Mouse (Mus musculus): Measurements from ENCODE around the gene Trim17. TPM values are rescaled to one million over a fixed set of nuclear protein-coding genes. Genes with fewer than 3 reads are reported as not detected.

The Trim17 gene
- polyA plus RNA-seq, 1 experiment from 2014 or later: 0.38 TPM

- H3K9ac ChIP-seq (ENCODE audit: low read depth, low read length): no peak overlapping the region
- H3K27me3 ChIP-seq (replicated peaks; ENCODE audit: control insufficient read depth, insufficient read depth, low read length): peaks cover 13% of the 10 kb centered on the region
- H3K36me3 ChIP-seq (ENCODE audit: control insufficient read depth, insufficient read depth, low read length): no peaks in the 10 kb centered on the region
- no peak for ATAC-seq (replicated peaks; ENCODE audit: low FRiP score)
- DNase-seq (ENCODE audit: low spot score): no peak
- H3K9me3 ChIP-seq (ENCODE audit: control insufficient read depth, low read length): no peaks in the 10 kb centered on the region
- no peak overlapping the region for H3K27ac ChIP-seq (ENCODE audit: low read depth, low read length)
- H3K4me1 ChIP-seq (replicated peaks; ENCODE audit: control insufficient read depth, insufficient read depth, low read length): peaks cover 22% of the 10 kb centered on the region
- no peak overlapping the region for H3K4me2 ChIP-seq
- H3K4me3 ChIP-seq (ENCODE audit: low read depth, low read length): no peak overlapping the region
- 57% methylated on average over 5 of the region's 5 CpGs for WGBS
Observed at GRCm38 (mm10) chr11:58997541-58997940, 43.1 kb downstream of the Trim17 start.

GRCm38 (mm10) chr11:58999158-58999557, 44.7 kb downstream of the Trim17 start:
- no peak for ATAC-seq (replicated peaks; ENCODE audit: low FRiP score)
- peak overlapping the region; percentile 1; the same call in 1 of the 2 replicates for H3K4me2 ChIP-seq

GRCm38 (mm10) chr11:58999830-59000229, 45.3 kb downstream of the Trim17 start:
- H3K4me1 ChIP-seq (replicated peaks; ENCODE audit: control insufficient read depth, insufficient read depth, low read length): peaks cover 7% of the 10 kb centered on the region
- H3K9ac ChIP-seq (ENCODE audit: low read depth, low read length): no peak overlapping the region
- no peaks in the 10 kb centered on the region for H3K36me3 ChIP-seq (ENCODE audit: control insufficient read depth, insufficient read depth, low read length)
- no peak overlapping the region for H3K27ac ChIP-seq (ENCODE audit: low read depth, low read length)
- ATAC-seq (replicated peaks; ENCODE audit: low FRiP score): no peak
- DNase-seq (ENCODE audit: low spot score): no peak
- H3K9me3 ChIP-seq (ENCODE audit: control insufficient read depth, low read length): no peaks in the 10 kb centered on the region
- no peak overlapping the region for H3K4me3 ChIP-seq (ENCODE audit: low read depth, low read length)
- WGBS: 75% methylated on average over 6 of the region's 6 CpGs
- no peak overlapping the region for H3K4me2 ChIP-seq
- H3K27me3 ChIP-seq (replicated peaks; ENCODE audit: control insufficient read depth, insufficient read depth, low read length): peaks cover 8% of the 10 kb centered on the region; the same call in 1 of the 2 replicates

More at GRCm38 (mm10) chr11:58999158-58999557, 44.7 kb downstream of the Trim17 start:
- Histone ChIP-seq H3K9ac (ENCODE audit: low read depth, low read length) (no peak overlapping the region), H3K4me3 (ENCODE audit: low read depth, low read length) (no peak overlapping the region), H3K27me3 (replicated peaks; ENCODE audit: control insufficient read depth, insufficient read depth, low read length) (peaks cover 12% of the 10 kb centered on the region), H3K36me3 (ENCODE audit: control insufficient read depth, insufficient read depth, low read length) (no peaks in the 10 kb centered on the region), H3K4me1 (replicated peaks; ENCODE audit: control insufficient read depth, insufficient read depth, low read length) (peaks cover 12% of the 10 kb centered on the region), H3K9me3 (ENCODE audit: control insufficient read depth, low read length) (no peaks in the 10 kb centered on the region), H3K27ac (ENCODE audit: low read depth, low read length) (no peak overlapping the region)
- no peak for DNase-seq (ENCODE audit: low spot score)
- WGBS: 39% methylated on average over 11 of the region's 11 CpGs

- Histone ChIP-seq H3K4me2 (no peak overlapping the region), H3K27ac (ENCODE audit: low read depth, low read length) (no peak overlapping the region), H3K27me3 (replicated peaks; ENCODE audit: control insufficient read depth, insufficient read depth, low read length) (peaks cover 1% of the 10 kb centered on the region; the same call in 1 of the 2 replicates), H3K9ac (ENCODE audit: low read depth, low read length) (no peak overlapping the region), H3K9me3 (ENCODE audit: control insufficient read depth, low read length) (no peaks in the 10 kb centered on the region), H3K4me3 (ENCODE audit: low read depth, low read length) (no peak overlapping the region), H3K36me3 (ENCODE audit: control insufficient read depth, insufficient read depth, low read length) (no peaks in the 10 kb centered on the region), H3K4me1 (replicated peaks; ENCODE audit: control insufficient read depth, insufficient read depth, low read length) (peaks cover 6% of the 10 kb centered on the region; the same call in 1 of the 2 replicates)
- 90% methylated on average over 21 of the region's 21 CpGs for WGBS
- DNase-seq (ENCODE audit: low spot score) (no peak), ATAC-seq (replicated peaks; ENCODE audit: low FRiP score) (no peak)
Observed at GRCm38 (mm10) chr11:59000635-59001034, 46.1 kb downstream of the Trim17 start.

GRCm38 (mm10) chr11:59002327-59003079, 48.0 kb downstream of the Trim17 start:
- ATAC-seq (replicated peaks; ENCODE audit: low FRiP score): no peak
- H3K4me1 ChIP-seq (replicated peaks; ENCODE audit: control insufficient read depth, insufficient read depth, low read length): no peaks in the 10 kb centered on the region

GRCm38 (mm10) chr11:59015052-59015451, 60.6 kb downstream of the Trim17 start:
- WGBS: 35% methylated on average over 9 of the region's 9 CpGs
- H3K4me1 ChIP-seq (replicated peaks; ENCODE audit: control insufficient read depth, insufficient read depth, low read length): no peaks in the 10 kb centered on the region
- no peak overlapping the region for H3K9ac ChIP-seq (ENCODE audit: low read depth, low read length)
- no peak overlapping the region for H3K4me3 ChIP-seq (ENCODE audit: low read depth, low read length)
- H3K27ac ChIP-seq (ENCODE audit: low read depth, low read length): no peak overlapping the region
- ATAC-seq (replicated peaks; ENCODE audit: low FRiP score) (no peak), DNase-seq (ENCODE audit: low spot score) (no peak)
- no peaks in the 10 kb centered on the region for H3K27me3 ChIP-seq (replicated peaks; ENCODE audit: control insufficient read depth, insufficient read depth, low read length)
- no peak overlapping the region for H3K4me2 ChIP-seq
- H3K36me3 ChIP-seq (ENCODE audit: control insufficient read depth, insufficient read depth, low read length): no peaks in the 10 kb centered on the region
- H3K9me3 ChIP-seq (ENCODE audit: control insufficient read depth, low read length): no peaks in the 10 kb centered on the region

More at GRCm38 (mm10) chr11:59002327-59003079, 48.0 kb downstream of the Trim17 start:
- no peak overlapping the region for H3K4me2 ChIP-seq
- no peak overlapping the region for H3K9ac ChIP-seq (ENCODE audit: low read depth, low read length)
- H3K4me3 ChIP-seq (ENCODE audit: low read depth, low read length): no peak overlapping the region
- no peak for DNase-seq (ENCODE audit: low spot score)
- no peaks in the 10 kb centered on the region for H3K36me3 ChIP-seq (ENCODE audit: control insufficient read depth, insufficient read depth, low read length)
- H3K27ac ChIP-seq (ENCODE audit: low read depth, low read length): no peak overlapping the region
- no peaks in the 10 kb centered on the region for H3K9me3 ChIP-seq (ENCODE audit: control insufficient read depth, low read length)
- WGBS: 75% methylated on average over 7 of the region's 7 CpGs
- no peaks in the 10 kb centered on the region for H3K27me3 ChIP-seq (replicated peaks; ENCODE audit: control insufficient read depth, insufficient read depth, low read length)

Small RNAs within 50 kb of the gene (microRNA-seq; reads per million reads assigned to microRNA genes)
- 2.8 reads per million for gene Gm44313 (ENCODE audit: borderline number of aligned reads)

Other genes starting within 250 kb of the Trim17 start
- not detected in 2 replicates for gene Olfr318, start 230.7 kb upstream of the Trim17 start, polyA plus RNA-seq (2014; fragmentation: Nextera tagmentation; extraction: Ambion mirVana)
- gene Olfr317, start 215.5 kb upstream of the Trim17 start, polyA plus RNA-seq (2014; fragmentation: Nextera tagmentation; extraction: Ambion mirVana): not detected in 2 replicates
- gene Olfr316, start 202.0 kb upstream of the Trim17 start, polyA plus RNA-seq (2014; fragmentation: Nextera tagmentation; extraction: Ambion mirVana): not detected in 2 replicates
- gene Olfr315, start 181.5 kb upstream of the Trim17 start, polyA plus RNA-seq (2014; fragmentation: Nextera tagmentation; extraction: Ambion mirVana): not detected in 2 replicates
- gene Olfr314, start 171.7 kb upstream of the Trim17 start, polyA plus RNA-seq (2014; fragmentation: Nextera tagmentation; extraction: Ambion mirVana): not detected in 2 replicates
- 0.70 and 0.86 TPM in 2 replicates for gene Fam183b, start 152.7 kb upstream of the Trim17 start, polyA plus RNA-seq (2014; fragmentation: Nextera tagmentation; extraction: Ambion mirVana)
- not detected in 2 replicates for gene Olfr313, start 139.7 kb upstream of the Trim17 start, polyA plus RNA-seq (2014; fragmentation: Nextera tagmentation; extraction: Ambion mirVana)
- not detected in 2 replicates for gene Olfr312, start 125.4 kb upstream of the Trim17 start, polyA plus RNA-seq (2014; fragmentation: Nextera tagmentation; extraction: Ambion mirVana)
- gene Olfr311, start 115.4 kb upstream of the Trim17 start, polyA plus RNA-seq (2014; fragmentation: Nextera tagmentation; extraction: Ambion mirVana): not detected in 2 replicates
- gene Gm12258, start 107.5 kb upstream of the Trim17 start, polyA plus RNA-seq (2014; fragmentation: Nextera tagmentation; extraction: Ambion mirVana): 4.3 and 5.2 TPM in 2 replicates
- 5.0 and 5.6 TPM in 2 replicates for gene 2810021J22Rik, start 87.5 kb upstream of the Trim17 start, polyA plus RNA-seq (2014; fragmentation: Nextera tagmentation; extraction: Ambion mirVana)
- 10.2 and 11.8 TPM in 2 replicates for gene Zfp39, start 50.5 kb upstream of the Trim17 start, polyA plus RNA-seq (2014; fragmentation: Nextera tagmentation; extraction: Ambion mirVana)
- 4.0 and 5.0 TPM in 2 replicates for gene Btnl10, start 36.8 kb upstream of the Trim17 start, polyA plus RNA-seq (2014; fragmentation: Nextera tagmentation; extraction: Ambion mirVana)
- gene Rnf187, start 15.8 kb upstream of the Trim17 start, polyA plus RNA-seq (2014; fragmentation: Nextera tagmentation; extraction: Ambion mirVana): 229 and 240 TPM in 2 replicates
- 6.3 and 6.9 TPM in 2 replicates for gene Hist3h2ba, start 5.8 kb upstream of the Trim17 start, polyA plus RNA-seq (2014; fragmentation: Nextera tagmentation; extraction: Ambion mirVana)
- gene Hist3h2a, start within 50 bp of the Trim17 start, polyA plus RNA-seq (2014; fragmentation: Nextera tagmentation; extraction: Ambion mirVana): 12.0 and 14.5 TPM in 2 replicates
- 17.3 and 17.8 TPM in 2 replicates for gene Trim11, start 23.4 kb downstream of the Trim17 start, polyA plus RNA-seq (2014; fragmentation: Nextera tagmentation; extraction: Ambion mirVana)
- 0.64 and 1.2 TPM in 2 replicates for gene Obscn, start 181.7 kb downstream of the Trim17 start, polyA plus RNA-seq (2014; fragmentation: Nextera tagmentation; extraction: Ambion mirVana)
- 6.8 and 6.9 TPM in 2 replicates for gene Iba57, start 209.1 kb downstream of the Trim17 start, polyA plus RNA-seq (2014; fragmentation: Nextera tagmentation; extraction: Ambion mirVana)
- 0.07 TPM in 1 of 2 replicates, not detected in the other for gene Gjc2, start 228.5 kb downstream of the Trim17 start, polyA plus RNA-seq (2014; fragmentation: Nextera tagmentation; extraction: Ambion mirVana)
- 131 and 134 TPM in 2 replicates for gene Guk1, start 237.5 kb downstream of the Trim17 start, polyA plus RNA-seq (2014; fragmentation: Nextera tagmentation; extraction: Ambion mirVana)
- gene Mrpl55, start 247.8 kb downstream of the Trim17 start, polyA plus RNA-seq (2014; fragmentation: Nextera tagmentation; extraction: Ambion mirVana): 104 and 106 TPM in 2 replicates